Mouse (Mus musculus) left cerebral cortex, adult 18-20 months (tissue): ENCODE measurements around the gene Ipo9. TPM values are rescaled to one million over a fixed set of nuclear protein-coding genes. Genes with fewer than 3 reads are reported as not detected.

Experiments
- DNase-seq, 2 experiments: peaks; one replicate each; pipeline ENCODE4 v3.0.0; 2021 to 2022; ENCODE audit warnings: low spot score in 2 of 2, mixed read lengths in 1 of 2
- microRNA-seq, 2 experiments: library from miRNA; unstranded; fragments of <30 nt; microRNA quantifications; one replicate each; pipeline ENCODE4 v1.2.0; 2021
- total RNA-seq, 2 experiments: library from RNA; stranded (reverse); gene quantifications; 2 replicates each; pipeline ENCODE4 v1.2.3; 2021

Gene Ipo9
- total RNA-seq, 2 experiments from 2014 or later: 172 to 174 TPM

GRCm38 (mm10) chr1:135369415-135369814, 60.9 kb downstream of the Ipo9 start:
- no peak for DNase-seq

- peak in 1 of 2 experiments; percentile 52 for DNase-seq
Observed at GRCm38 (mm10) chr1:135368982-135369381, 61.3 kb downstream of the Ipo9 start.

GRCm38 (mm10) chr1:135368245-135368644, 62.1 kb downstream of the Ipo9 start:
- peak; percentile 90 to 91 for DNase-seq

- DNase-seq: no peak
Observed at GRCm38 (mm10) chr1:135367595-135367994, 62.7 kb downstream of the Ipo9 start.

GRCm38 (mm10) chr1:135367005-135367404, 63.3 kb downstream of the Ipo9 start:
- DNase-seq: peak in 1 of 2 experiments; percentile 40

- DNase-seq: no peak
Observed at GRCm38 (mm10) chr1:135366380-135366779, 63.9 kb downstream of the Ipo9 start.

- no peak for DNase-seq
Observed at GRCm38 (mm10) chr1:135363446-135363845, 66.9 kb downstream of the Ipo9 start.

- DNase-seq: no peak
Observed at GRCm38 (mm10) chr1:135362115-135362514, 68.2 kb downstream of the Ipo9 start.

GRCm38 (mm10) chr1:135361491-135361890, 68.8 kb downstream of the Ipo9 start:
- DNase-seq: no peak

GRCm38 (mm10) chr1:135359071-135359470, 71.2 kb downstream of the Ipo9 start:
- no peak for DNase-seq

GRCm38 (mm10) chr1:135351953-135352352, 78.3 kb downstream of the Ipo9 start:
- no peak for DNase-seq

- DNase-seq: no peak
Observed at GRCm38 (mm10) chr1:135347498-135348169, 82.7 kb downstream of the Ipo9 start.

GRCm38 (mm10) chr1:135346891-135347290, 83.4 kb downstream of the Ipo9 start:
- no peak for DNase-seq

- no peak for DNase-seq
Observed at GRCm38 (mm10) chr1:135344026-135344425, 86.3 kb downstream of the Ipo9 start.

- DNase-seq: no peak
Observed at GRCm38 (mm10) chr1:135341947-135342346, 88.4 kb downstream of the Ipo9 start.

Small RNA genes within 50 kb of the gene (microRNA-seq; reads per million reads assigned to microRNA genes)
- 6.8 to 7.2 reads per million in 2 experiments for gene Mir1231

Other genes with a start within 250 kb of the Ipo9 start
- not detected for gene Elf3, start 171.9 kb downstream of the Ipo9 start, total RNA-seq
- gene Rnpep, start 146.4 kb downstream of the Ipo9 start, total RNA-seq: 10 to 100 TPM; 46.9 to 54.7 TPM
- 100 to 1,000 TPM; 176 to 188 TPM for gene Timm17a, start 116.7 kb downstream of the Ipo9 start, total RNA-seq
- under 1 TPM; 0.72 to 0.82 TPM for gene Lmod1, start 105.7 kb downstream of the Ipo9 start, total RNA-seq
- 100 to 1,000 TPM; 160 to 186 TPM for gene Shisa4, start 55.3 kb downstream of the Ipo9 start, total RNA-seq
- gene Nav1, start 176.8 kb upstream of the Ipo9 start, total RNA-seq: 10 to 100 TPM; 42.5 to 48.0 TPM